Mouse (Mus musculus) induced T-regulatory cell, adult 2 months (primary cell): ENCODE measurements around the gene Grik3.

Source experiments
- DNase-seq: peaks from one replicate; pipeline ENCODE4 v3.0.0-alpha.2; 2012; ENCODE audit warnings: low read depth

Gene Grik3

GRCm38 (mm10) chr4:125718429-125719140 lies 228.1 kb downstream of the Grik3 start:
- no peak for DNase-seq

- DNase-seq: no peak
Observed at GRCm38 (mm10) chr4:125726241-125726640, 235.7 kb downstream of the Grik3 start.

DNA sequence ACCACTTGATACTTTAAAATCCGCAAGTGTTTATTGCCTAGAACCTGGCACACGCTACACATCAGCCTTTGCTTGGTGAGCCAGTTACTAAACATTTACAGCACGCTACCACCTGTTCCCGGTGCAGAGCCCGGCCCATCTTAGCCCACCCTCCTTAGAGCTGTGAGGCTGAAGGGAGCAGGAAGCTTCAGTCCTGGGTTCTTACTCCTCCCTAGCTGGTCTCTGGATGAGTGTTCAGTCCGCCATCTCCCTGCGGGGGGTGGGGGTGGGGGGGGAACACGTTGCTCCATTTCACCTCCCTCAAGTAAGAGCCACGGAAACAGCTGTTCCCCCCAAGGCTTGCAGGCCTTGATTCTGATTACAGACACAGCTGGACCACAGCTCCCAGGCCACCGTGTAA lies 236.5 kb downstream of the Grik3 start:
- no peak for DNase-seq

DNA sequence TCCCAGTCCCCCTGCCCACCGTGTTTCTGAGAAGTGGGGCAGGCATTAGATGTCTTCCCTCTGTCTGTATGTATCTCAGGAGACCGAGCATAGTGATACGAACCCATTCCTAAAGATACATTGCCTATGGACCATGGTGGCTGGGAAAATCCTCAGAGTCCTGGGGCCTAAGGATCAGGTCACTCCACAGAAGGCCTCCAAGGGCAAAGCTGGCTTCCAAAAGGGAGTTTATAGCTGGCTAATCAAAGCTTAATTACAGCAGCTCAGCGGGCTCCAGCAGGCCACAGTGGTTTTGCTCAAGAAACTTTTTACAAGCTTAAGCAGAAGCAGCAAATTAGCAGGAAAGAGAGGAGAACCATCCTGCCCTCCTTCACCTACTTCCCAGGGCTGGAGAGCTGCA lies 237.1 kb downstream of the Grik3 start:
- no peak for DNase-seq

GRCm38 (mm10) chr4:125728091-125728863 lies 237.8 kb downstream of the Grik3 start:
- DNase-seq: no peak

DNA sequence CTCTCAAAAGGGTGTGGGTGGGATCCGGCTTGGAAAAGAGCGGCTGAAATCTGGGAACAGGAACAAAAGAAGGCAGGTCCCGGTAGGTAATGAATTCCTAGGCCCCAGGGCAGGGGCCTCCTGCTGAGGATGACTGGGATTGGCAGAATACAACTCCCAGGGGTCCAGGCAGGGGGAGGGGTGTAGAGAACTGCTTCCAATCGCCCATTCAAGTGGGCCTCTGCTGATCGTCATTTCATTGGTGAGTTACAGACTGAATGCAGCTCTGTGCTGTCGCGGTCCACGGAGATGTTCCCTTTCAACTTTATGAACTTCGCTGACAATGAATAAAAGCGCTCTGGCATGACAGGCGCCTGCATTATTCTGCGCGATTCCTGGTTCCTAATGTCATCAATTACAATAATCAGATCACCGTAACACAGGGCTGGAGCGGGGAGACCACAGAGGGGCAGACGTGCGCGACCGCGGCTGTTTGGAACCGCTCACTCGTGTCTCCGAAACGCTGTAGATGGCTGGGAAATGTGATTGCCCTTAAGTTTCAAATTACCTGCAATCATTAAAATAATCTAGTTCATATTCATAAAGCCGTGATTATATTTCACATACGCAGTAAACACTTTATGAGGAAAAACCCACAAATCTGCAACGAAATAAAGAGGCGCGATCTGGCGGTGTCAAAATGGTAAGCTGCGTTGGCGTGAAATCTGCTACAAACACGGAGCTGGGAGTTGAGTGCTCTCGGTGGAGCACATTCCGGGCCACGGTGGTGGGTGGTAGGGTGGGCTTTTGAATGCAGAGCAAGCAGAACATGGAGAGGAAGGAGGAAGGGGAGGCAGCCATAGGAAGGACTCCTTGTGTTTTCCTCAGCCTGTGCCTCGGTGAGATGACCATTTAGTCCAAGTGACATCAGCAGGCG lies 239.1 kb downstream of the Grik3 start:
- DNase-seq: no peak

DNA sequence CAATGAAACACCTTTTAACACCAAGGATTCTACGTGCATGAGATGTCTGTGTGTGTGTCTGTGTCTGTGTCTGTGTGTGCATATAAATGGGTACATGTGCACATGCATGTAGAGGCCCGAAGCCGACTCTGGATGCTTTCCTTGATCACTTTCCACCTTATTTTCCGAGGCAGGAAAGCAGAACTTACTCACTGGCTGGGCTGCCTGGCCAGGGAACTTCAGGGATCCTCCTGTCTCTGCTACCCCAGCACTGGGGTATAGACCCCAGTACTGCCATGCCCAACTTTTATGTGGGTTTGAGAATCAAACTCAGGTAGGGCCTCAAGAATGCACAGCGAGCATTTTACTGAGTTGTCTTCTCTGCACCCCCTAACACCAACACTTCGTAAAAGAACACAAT lies 240.3 kb downstream of the Grik3 start:
- DNase-seq: no peak

DNA sequence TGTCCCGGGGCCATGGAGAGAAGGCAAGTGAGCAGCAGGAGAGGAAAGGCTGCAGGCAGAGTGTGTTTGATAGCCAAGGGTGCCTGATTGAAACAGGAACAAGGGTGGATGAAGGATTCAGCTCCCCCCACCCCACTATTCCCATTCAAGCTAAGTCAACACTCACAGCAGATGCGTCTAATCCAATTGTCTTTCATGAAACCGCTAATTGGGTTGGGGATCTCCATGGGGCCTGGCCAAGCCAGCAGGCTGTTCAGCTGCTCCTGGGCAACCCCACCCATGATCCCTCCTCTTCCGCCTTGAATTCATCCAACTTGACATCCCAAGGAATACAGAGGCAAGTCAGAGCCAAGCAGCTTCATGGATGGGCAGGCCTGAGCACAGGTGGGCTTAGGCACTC lies 246.3 kb downstream of the Grik3 start:
- no peak for DNase-seq

GRCm38 (mm10) chr4:125738825-125739224 lies 248.3 kb downstream of the Grik3 start:
- no peak for DNase-seq

DNA sequence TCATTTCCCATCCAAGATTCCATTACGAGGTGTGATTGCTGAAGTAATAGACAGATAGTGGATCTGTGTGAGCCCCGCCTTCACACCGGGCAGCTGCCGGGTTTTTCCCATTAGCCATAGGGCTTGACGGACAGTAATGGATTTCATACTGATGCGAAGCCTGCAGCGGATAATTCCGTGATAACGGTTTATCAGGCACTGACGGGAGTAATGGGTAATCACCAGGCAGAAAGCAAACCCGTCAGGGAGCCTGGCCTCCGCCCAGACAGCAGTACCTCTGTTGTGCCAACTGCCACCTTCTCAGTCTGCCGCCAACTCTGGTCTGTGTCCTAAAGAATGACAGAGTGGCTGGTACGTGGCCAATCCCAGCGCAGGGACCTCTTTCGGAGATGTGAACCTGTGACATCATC lies 251.7 kb downstream of the Grik3 start:
- no peak for DNase-seq

DNA sequence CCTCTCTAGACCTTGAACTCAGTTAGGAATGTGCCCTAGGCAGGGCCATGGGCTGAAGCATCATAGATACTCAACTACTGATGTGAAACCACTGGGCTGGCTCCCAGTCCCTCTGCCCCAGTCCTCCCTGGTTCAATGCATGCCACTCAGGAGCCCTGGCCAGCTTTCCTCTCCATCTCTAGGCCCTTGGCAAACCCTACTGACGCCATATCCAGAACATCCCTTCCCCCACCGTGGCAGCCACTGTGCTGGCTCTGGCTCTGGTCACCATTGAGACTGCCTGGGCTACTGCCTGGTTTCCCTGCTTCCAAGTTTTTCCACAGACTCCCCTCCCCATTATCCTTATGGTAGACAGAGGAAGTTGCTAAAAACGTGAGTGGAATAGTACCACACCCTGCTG lies 255.4 kb downstream of the Grik3 start:
- no peak for DNase-seq

DNA sequence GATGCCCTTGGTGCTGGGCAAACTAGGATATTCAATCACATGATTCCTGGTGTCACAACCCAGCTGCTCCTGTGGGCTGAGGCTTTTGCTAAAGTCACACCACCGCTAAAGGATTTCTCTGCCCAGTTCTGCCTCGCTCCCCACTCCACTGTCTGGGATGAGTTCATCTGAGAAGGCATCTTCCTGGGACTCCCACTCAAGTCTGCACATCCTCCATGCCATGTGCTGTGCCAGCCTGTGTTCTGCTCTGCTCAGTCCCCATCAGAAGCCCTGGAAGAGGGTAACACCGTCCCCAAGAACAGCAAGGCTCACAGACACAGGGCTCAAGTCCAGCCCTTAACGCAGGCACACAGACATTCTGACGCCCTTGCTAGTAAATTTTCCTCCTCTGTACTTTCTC lies 265.9 kb downstream of the Grik3 start:
- DNase-seq: no peak

- DNase-seq: no peak
Observed at GRCm38 (mm10) chr4:125760326-125760725, 269.8 kb downstream of the Grik3 start.

DNA sequence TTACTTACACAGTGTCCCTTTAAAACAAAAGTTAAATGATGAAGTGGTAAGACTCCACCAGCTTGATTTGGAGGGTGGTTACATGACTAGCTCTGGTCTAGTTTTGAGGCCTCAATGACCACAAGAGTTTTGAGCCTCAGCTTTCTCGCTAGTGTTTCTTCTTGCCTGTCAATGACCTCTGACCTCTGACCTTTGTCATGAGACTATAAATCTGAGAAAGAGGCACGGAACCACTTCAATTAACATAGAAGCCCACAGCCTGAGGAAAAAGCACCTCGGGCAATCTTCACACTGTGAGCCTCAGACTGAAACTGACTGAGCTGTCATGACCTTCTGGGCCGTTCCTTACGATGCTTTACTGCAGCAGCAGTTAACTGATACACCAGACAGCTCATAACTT lies 272.6 kb downstream of the Grik3 start:
- DNase-seq: no peak
